In the genomic region with DNA sequence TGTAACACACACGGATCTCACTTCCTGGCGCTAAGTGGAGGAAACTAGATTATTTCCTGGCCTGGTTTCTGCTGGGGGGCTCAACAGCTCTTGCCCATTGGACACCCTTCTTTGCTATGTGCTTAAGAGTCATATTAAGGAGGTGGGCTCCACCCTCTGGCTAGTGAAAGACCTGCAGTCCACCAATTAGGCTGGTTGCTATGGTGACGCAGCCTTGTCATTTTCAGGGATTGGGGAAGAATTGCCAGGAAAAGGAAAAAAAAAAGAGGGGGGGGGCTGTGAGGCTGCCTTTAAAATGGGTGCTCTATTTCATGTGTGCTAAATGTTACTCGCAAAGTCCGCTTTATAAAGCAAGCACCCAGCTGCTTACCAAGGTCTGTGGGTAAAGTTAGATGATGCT, we compare ENCODE assay signal across 9 mouse cellular contexts. TPM values are rescaled to one million over a fixed set of nuclear protein-coding genes. Genes with fewer than 3 reads are reported as not detected.
DNase-seq lines count a peak whose midpoint lies in the region; ATAC-seq and TF ChIP-seq lines count a peak whose summit lies in the region.
"Had no signal": no experiment of that assay in that cellular context is flagged by ENCODE, and none has a peak within 500 bp of the region (broad histone marks: within the 10 kb centered on the region; RNA-seq: fewer than 3 reads in every experiment).

No protein-coding gene starts in this region.

- peak overlapping the region; percentile 90 for H3K4me3 ChIP-seq in hindbrain, postnatal 0 days (ENCODE audit: low read length)
- H3K4me3 ChIP-seq in midbrain, embryonic 16.5 days (ENCODE audit: low read depth, low read length), result peak overlapping the region; percentile 11
- H3K4me3 ChIP-seq in heart, embryonic 11.5 days (ENCODE audit: low read depth, low read length), result no peak overlapping the region

- ATAC-seq in hindbrain, postnatal 0 days, result peak; percentile 30; the same call in 1 of the 2 replicates
- ATAC-seq in midbrain, embryonic 16.5 days, result peak; percentile 46; the same call in 1 of the 2 replicates
- ATAC-seq in heart, embryonic 11.5 days (replicated peaks; ENCODE audit: insufficient number of reproducible peaks, low FRiP score, low TSS enrichment), result no peak

- H3K27me3 ChIP-seq in hindbrain, postnatal 0 days (ENCODE audit: insufficient read depth, low read length), result no peaks in the 10 kb centered on the region; the same call in 1 of the 2 replicates
- H3K27me3 ChIP-seq in midbrain, embryonic 16.5 days (ENCODE audit: control insufficient read depth, insufficient read depth, low read depth, low read length), result no peaks in the 10 kb centered on the region
- H3K27me3 ChIP-seq in heart, embryonic 11.5 days (ENCODE audit: control insufficient read depth, insufficient read depth, low read length), result peaks cover 86% of the 10 kb centered on the region

- H3K4me1 ChIP-seq in hindbrain, postnatal 0 days (ENCODE audit: insufficient read depth, low read length), result peaks cover 49% of the 10 kb centered on the region
- peaks cover 55% of the 10 kb centered on the region for H3K4me1 ChIP-seq in midbrain, embryonic 16.5 days (ENCODE audit: control insufficient read depth, insufficient read depth, low read length)
- H3K4me1 ChIP-seq in heart, embryonic 11.5 days (ENCODE audit: control insufficient read depth, insufficient read depth, low read length), result no peaks in the 10 kb centered on the region

- no peaks in the 10 kb centered on the region for H3K36me3 ChIP-seq in hindbrain, postnatal 0 days (ENCODE audit: insufficient read depth, low read length)
- no peaks in the 10 kb centered on the region for H3K36me3 ChIP-seq in midbrain, embryonic 16.5 days (ENCODE audit: control insufficient read depth, insufficient read depth, low read length)
- no peaks in the 10 kb centered on the region for H3K36me3 ChIP-seq in heart, embryonic 11.5 days (ENCODE audit: control insufficient read depth, insufficient read depth, low read length)
- H3K36me3 ChIP-seq: G1E had no signal

- peak; percentile 14 for DNase-seq in kidney, adult 9 months
- no peak for DNase-seq in kidney, adult 18-20 months
- DNase-seq in embryo, embryonic 10 days (ENCODE audit: low spot score), result peak; percentile 73
- peak; percentile 93 for DNase-seq in hindbrain, postnatal 0 days (ENCODE audit: low spot score)
- DNase-seq in spleen, postnatal 14 days (ENCODE audit: low spot score in 2 of 2), result no peak
- no peak for DNase-seq in ovary, postnatal 10 days (ENCODE audit: low spot score)

- 27% methylated on average over 5 of the region's 5 CpGs for WGBS in hindbrain, postnatal 0 days
- WGBS in midbrain, embryonic 16.5 days, result 24% methylated on average over 5 of the region's 5 CpGs
- WGBS in heart, embryonic 11.5 days (ENCODE audit: insufficient replicate concordance), result 59% methylated on average over 5 of the region's 5 CpGs

- no peak overlapping the region for H3K27ac ChIP-seq in hindbrain, postnatal 0 days
- H3K27ac ChIP-seq in midbrain, embryonic 16.5 days (ENCODE audit: low read length), result peak overlapping the region; percentile 2; the same call in 1 of the 2 replicates
- H3K27ac ChIP-seq in heart, embryonic 11.5 days (ENCODE audit: low read depth, low read length), result no peak overlapping the region

- no peaks in the 10 kb centered on the region for H3K9me3 ChIP-seq in hindbrain, postnatal 0 days (ENCODE audit: low read length)
- no peaks in the 10 kb centered on the region for H3K9me3 ChIP-seq in midbrain, embryonic 16.5 days (replicated peaks; ENCODE audit: control insufficient read depth, low read length, poor library complexity, severe bottlenecking)
- no peaks in the 10 kb centered on the region for H3K9me3 ChIP-seq in heart, embryonic 11.5 days (replicated peaks; ENCODE audit: control insufficient read depth, low read length)

- peak overlapping the region; percentile 73 for H3K4me2 ChIP-seq in hindbrain, postnatal 0 days (ENCODE audit: low read depth, low read length)
- peak overlapping the region; percentile 77 for H3K4me2 ChIP-seq in midbrain, embryonic 16.5 days (ENCODE audit: low read length)
- no peak overlapping the region for H3K4me2 ChIP-seq in heart, embryonic 11.5 days

- peak; percentile 82 for TF ChIP-seq CTCF in hindbrain, postnatal 0 days (IDR thresholded peaks at IDR 0.05; ENCODE audit: low read depth)

- peak overlapping the region; percentile 29; the same call in 1 of the 2 replicates for H3K9ac ChIP-seq in hindbrain, postnatal 0 days (replicated peaks; ENCODE audit: low read length)
- peak overlapping the region; percentile 39; the same call in 1 of the 2 replicates for H3K9ac ChIP-seq in midbrain, embryonic 16.5 days (ENCODE audit: low read depth, low read length)
- no peak overlapping the region for H3K9ac ChIP-seq in heart, embryonic 11.5 days (ENCODE audit: low read depth, low read length)

RNA-seq across cellular contexts. Expression of a gene that starts 2.9 kb away (rescaled TPM):
- 119 and 137 TPM in 2 replicates for total RNA-seq in hindbrain, postnatal 0 days (2014; rRNA removed)
- polyA plus RNA-seq in hindbrain, postnatal 0 days (2015; fragmentation: Nextera tagmentation; extraction: Ambion mirVana), result 28.1 and 31.0 TPM in 2 replicates
- polyA plus RNA-seq in midbrain, embryonic 16.5 days (2015; fragmentation: Nextera tagmentation; extraction: Ambion mirVana), result 25.4 and 28.5 TPM in 2 replicates
- 1.4 and 1.7 TPM in 2 replicates for polyA plus RNA-seq in heart, embryonic 11.5 days (2014; fragmentation: Nextera tagmentation; extraction: Ambion mirVana)
- total RNA-seq: G1E had no signal
- polyA plus RNA-seq: G1E had no signal

Comparison
In these comparisons a context has a peak if more than half of its experiments do, and no peak if none do; other contexts are left out.
1. DNase-seq: peak in kidney, adult 9 months (single experiment), embryo, embryonic 10 days (single experiment) and hindbrain, postnatal 0 days (single experiment); none in kidney, adult 18-20 months (single experiment), spleen, postnatal 14 days (0 of 2) and ovary, postnatal 10 days (single experiment).